Mouse (Mus musculus): ENCODE results near the gene Cep97. TPM values are rescaled to one million over a fixed set of nuclear protein-coding genes. Genes with fewer than 3 reads are reported as not detected.

Gene Cep97
- polyA plus RNA-seq, 1 experiment from 2014 or later, result 17.4 TPM

DNA sequence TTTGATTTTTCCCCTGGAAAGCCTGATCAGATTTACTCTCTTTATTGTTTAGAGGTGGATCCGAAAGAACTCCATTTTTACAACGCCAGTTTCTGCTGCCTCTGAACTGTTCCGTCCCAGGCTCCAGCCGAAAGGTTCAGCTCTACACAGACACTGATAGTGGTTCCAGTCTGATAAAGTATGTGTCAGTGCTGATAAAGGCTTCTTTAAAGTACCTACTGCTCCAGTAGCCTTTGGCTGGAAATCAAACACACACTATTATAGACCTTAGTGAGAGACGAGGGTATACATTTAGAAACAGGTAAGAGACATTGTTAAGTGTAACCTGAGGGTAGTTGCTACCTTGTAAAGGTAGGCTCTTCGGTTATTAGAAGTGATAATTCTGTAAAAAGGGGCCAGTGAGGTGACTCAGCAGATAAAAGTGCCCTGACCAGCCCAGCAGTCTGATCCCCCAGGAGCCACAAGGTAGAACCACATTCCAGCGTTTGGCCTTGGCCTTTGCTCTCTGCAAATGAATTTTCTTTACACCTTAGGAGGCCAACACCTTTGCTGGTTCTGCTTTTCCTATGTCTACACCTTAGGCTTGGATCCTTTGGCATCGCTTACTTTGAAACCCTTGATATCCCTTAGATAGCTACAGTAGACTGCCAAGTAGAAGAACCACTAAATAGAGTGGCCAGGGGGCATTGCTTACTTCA is 41.1 kb downstream of the Cep97 start:
- 84% methylated on average over 8 of the region's 8 CpGs for WGBS
- peak overlapping the region; percentile 76; the same call in 1 of the 2 replicates for H3K4me3 ChIP-seq
- peaks cover 7% of the 10 kb centered on the region; the same call in 1 of the 2 replicates for H3K27me3 ChIP-seq (ENCODE audit: poor library complexity, severe bottlenecking)
- H3K4me1 ChIP-seq, result peaks cover 21% of the 10 kb centered on the region
- H3K36me3 ChIP-seq (replicated peaks), result peaks cover 21% of the 10 kb centered on the region
- no peak for DNase-seq (ENCODE audit: extremely low spot score, low spot score)
- H3K9me3 ChIP-seq, result no peaks in the 10 kb centered on the region
- no peak overlapping the region for H3K27ac ChIP-seq

DNA sequence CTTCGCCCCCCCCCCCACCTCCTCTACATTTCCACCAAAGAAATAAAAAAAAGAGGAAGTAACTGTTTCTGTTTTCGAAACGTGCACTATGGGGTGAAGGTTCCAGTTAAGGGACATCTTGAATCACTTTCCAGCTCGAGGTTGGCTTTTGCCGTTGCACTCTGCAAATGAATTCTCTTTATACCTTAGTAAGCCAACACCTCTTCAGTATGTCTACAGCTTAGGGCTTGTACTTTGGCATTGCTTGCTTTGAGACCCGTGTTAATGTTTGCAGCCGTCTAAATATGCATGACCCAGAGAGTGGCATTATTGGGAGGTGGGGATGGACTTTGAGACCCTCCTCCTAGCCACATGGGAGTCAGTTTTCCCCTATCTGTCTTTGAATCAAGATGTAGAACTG is 42.2 kb downstream of the Cep97 start:
- peaks cover 21% of the 10 kb centered on the region for H3K4me1 ChIP-seq
- 76% methylated on average over 7 of the region's 7 CpGs for WGBS
- H3K36me3 ChIP-seq (replicated peaks), result peaks cover 30% of the 10 kb centered on the region
- peaks cover 7% of the 10 kb centered on the region; the same call in 1 of the 2 replicates for H3K27me3 ChIP-seq (ENCODE audit: poor library complexity, severe bottlenecking)
- H3K9me3 ChIP-seq, result no peaks in the 10 kb centered on the region
- DNase-seq (ENCODE audit: extremely low spot score, low spot score), result no peak
- H3K4me3 ChIP-seq, result no peak overlapping the region
- no peak overlapping the region for H3K27ac ChIP-seq

DNA sequence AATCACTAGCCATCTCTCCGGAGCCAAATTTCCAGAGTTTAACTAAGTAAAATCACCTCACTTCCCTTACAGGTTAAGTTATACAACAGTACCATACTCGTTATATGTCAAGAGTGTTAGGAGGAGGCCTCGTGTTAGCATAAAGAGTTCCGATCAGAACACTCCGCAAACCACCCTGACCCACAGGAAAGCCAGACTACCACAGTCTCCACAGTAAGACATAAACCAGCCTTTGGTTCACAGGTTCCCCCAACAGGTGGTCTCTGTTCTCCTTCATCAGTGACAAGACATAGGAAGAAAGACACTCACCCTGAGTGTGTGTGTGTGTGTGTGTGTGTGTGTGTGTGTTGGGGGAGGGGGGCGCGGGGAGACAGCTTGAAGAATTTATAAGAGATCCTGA is 43.3 kb downstream of the Cep97 start:
- no peak overlapping the region for H3K4me3 ChIP-seq

DNA sequence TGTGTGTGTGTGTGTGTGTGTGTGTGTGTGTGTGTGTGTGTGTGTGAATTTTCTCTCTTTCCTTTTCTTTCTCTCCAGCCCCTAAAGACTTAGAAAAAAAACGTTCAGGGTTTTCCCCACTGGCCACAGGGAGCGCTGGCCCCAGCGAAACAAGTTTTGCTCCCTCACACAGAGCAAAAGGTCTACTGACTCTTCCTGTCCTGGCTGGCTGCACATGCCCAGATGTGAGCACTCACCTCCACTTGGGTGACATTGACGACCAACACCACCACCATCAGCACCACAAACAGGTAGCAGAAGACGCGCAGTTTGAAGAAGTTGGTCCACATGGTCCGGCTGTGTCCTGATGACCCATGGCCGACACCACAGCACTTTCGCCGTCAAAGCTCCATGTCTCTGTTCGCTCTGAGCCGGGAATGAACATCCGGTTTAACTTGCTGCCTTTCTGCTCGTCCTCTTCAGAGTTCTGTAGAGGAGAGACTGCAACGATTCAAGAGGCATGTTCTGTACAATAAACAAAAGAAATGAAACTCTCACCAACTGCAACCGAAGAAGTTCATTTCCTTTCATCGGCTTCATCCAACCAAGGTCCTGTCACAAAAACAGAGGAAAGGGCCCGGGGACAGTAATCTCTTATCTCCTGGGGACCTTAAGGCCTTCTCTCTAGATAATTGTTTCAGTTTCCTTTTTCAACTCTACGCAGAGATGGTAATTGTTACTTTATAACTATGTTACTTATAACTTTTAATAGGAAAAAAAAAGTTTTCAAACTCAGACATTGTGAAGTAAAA is 44.1 kb downstream of the Cep97 start:
- WGBS, result 92% methylated on average over 19 of the region's 19 CpGs
- no peak overlapping the region for H3K4me3 ChIP-seq
- H3K9me3 ChIP-seq, result no peaks in the 10 kb centered on the region
- H3K27me3 ChIP-seq (ENCODE audit: poor library complexity, severe bottlenecking), result peaks cover 7% of the 10 kb centered on the region; the same call in 1 of the 2 replicates
- peaks cover 35% of the 10 kb centered on the region for H3K36me3 ChIP-seq (replicated peaks)
- no peak for DNase-seq (ENCODE audit: extremely low spot score, low spot score)
- peaks cover 14% of the 10 kb centered on the region for H3K4me1 ChIP-seq
- no peak overlapping the region for H3K27ac ChIP-seq

More for the DNA sequence above, 43.3 kb downstream of the Cep97 start:
- H3K9me3 ChIP-seq, result no peaks in the 10 kb centered on the region
- peaks cover 21% of the 10 kb centered on the region for H3K4me1 ChIP-seq
- no peak overlapping the region for H3K27ac ChIP-seq
- DNase-seq (ENCODE audit: extremely low spot score, low spot score), result no peak
- H3K27me3 ChIP-seq (ENCODE audit: poor library complexity, severe bottlenecking), result peaks cover 7% of the 10 kb centered on the region; the same call in 1 of the 2 replicates
- WGBS, result 96% methylated on average over 7 of the region's 7 CpGs
- H3K36me3 ChIP-seq (replicated peaks), result peaks cover 35% of the 10 kb centered on the region

DNA sequence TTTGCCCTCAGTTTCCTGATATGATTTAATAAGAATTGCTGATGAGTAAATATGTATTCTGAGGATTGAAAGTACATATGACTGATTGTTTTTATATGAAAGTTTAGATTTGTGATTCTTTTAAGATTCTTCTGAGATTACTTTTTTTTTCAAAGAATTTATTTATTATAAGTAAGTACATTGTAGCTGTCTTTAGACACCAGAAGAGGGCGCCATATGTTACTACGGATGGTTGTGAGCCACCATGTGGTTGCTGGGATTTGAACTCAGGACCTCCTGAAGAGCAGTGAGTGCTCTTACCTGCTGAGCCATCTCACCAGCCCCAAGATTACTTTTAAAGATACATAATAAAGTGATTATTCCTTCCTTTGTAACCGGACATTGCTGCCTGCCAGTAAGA is 45.2 kb downstream of the Cep97 start:
- Histone ChIP-seq H3K9me3 (no peaks in the 10 kb centered on the region), H3K36me3 (replicated peaks) (peaks cover 35% of the 10 kb centered on the region), H3K4me3 (no peak overlapping the region), H3K27ac (no peak overlapping the region), H3K4me1 (peaks cover 9% of the 10 kb centered on the region), H3K27me3 (ENCODE audit: poor library complexity, severe bottlenecking) (peaks cover 7% of the 10 kb centered on the region; the same call in 1 of the 2 replicates)
- DNase-seq (ENCODE audit: extremely low spot score, low spot score), result no peak
- WGBS, result 90% methylated on average over 3 of the region's 3 CpGs

DNA sequence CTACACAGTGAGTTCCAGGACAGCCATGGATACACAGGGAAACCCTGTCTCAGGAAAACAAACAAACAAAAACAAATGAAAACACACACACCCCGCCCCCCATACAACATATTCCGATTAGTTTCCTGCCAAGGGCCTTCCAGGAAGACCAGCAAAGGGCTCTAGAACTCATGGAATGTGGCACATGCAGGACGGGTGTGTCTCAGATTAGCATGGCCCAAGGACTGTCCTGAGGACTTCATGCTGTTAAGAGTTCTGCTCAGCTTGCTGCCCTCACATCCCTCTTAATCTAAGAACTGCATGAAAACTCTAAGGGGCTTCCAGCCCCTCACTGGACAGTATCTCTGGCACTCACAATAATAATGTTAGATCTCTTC is 46.1 kb downstream of the Cep97 start:
- peaks cover 3% of the 10 kb centered on the region for H3K4me1 ChIP-seq

DNA sequence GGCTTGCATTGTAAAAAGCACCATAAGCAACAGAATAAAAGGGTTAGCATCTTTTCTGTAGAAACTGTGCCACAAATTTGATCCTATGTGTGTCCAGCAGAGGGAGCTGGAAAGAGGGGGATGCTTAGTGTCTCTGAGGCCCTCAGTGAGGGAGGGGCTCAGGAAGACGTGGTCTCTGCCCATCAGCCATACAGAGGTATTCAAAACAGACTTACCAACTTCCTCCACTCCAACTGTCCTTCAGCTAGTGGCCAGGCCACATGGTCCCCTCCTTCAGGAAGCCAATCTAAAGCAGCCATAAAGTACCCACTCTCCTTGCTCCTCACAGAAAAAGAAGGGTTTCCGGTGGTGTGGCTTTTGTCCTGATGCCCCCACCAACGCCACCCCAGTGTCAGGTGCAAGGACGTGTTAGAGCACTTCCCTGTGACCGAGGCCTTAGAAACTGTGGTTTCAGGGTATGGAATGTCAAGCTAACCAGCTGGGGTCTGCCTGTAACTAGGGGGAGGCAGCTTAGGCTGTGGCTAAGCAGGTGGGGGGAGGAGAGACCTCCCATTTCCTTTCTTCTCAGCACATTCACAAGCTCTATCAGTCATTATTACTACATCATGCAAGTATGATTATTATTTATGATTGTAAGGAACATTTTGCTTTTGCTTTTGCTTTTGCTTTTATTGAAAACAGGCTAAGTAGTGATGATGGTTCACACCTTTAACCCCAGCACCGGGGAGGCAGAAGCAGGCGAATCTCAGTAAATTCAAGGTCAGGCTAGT is 46.7 kb downstream of the Cep97 start:
- Histone ChIP-seq H3K27me3 (ENCODE audit: poor library complexity, severe bottlenecking) (no peaks in the 10 kb centered on the region), H3K4me3 (no peak overlapping the region), H3K36me3 (replicated peaks) (peaks cover 35% of the 10 kb centered on the region), H3K27ac (no peak overlapping the region), H3K9me3 (no peaks in the 10 kb centered on the region), H3K4me1 (0 out of 2 replicates have a peak, but pooled peaks cover 3% of the 10 kb centered on the region)
- WGBS, result 67% methylated on average over 7 of the region's 7 CpGs
- no peak for DNase-seq (ENCODE audit: extremely low spot score, low spot score)

More for the DNA sequence above, 46.1 kb downstream of the Cep97 start:
- DNase-seq (ENCODE audit: extremely low spot score, low spot score), result no peak
- peaks cover 35% of the 10 kb centered on the region for H3K36me3 ChIP-seq (replicated peaks)
- no peaks in the 10 kb centered on the region for H3K9me3 ChIP-seq
- H3K4me3 ChIP-seq, result no peak overlapping the region
- no peaks in the 10 kb centered on the region for H3K27me3 ChIP-seq (ENCODE audit: poor library complexity, severe bottlenecking)
- WGBS, result 89% methylated on average over 3 of the region's 3 CpGs
- H3K27ac ChIP-seq, result no peak overlapping the region

DNA sequence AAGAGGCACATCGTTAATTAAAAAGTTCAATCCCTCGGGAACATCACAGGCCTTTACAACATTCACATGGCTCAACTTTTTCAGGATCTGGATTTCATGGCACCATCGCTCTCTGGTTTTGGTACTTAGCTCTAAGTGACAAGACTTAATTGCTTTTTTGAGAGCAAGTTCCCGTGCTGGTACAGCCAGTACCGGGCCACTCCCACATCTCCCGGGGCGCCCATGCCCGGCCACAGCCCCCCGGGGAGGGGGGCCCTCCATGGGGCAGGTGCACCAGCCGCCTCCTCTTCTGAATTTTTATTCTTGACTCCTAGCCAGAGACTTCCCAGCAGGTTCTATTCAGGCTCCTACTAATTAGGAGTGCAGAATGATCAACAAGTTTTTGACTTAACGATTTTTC is 50.4 kb downstream of the Cep97 start:
- no peak overlapping the region for H3K4me3 ChIP-seq
- H3K36me3 ChIP-seq (replicated peaks), result peaks cover 20% of the 10 kb centered on the region
- H3K27me3 ChIP-seq (ENCODE audit: poor library complexity, severe bottlenecking), result no peaks in the 10 kb centered on the region
- 79% methylated on average over 11 of the region's 11 CpGs for WGBS
- H3K27ac ChIP-seq, result no peak overlapping the region
- H3K9me3 ChIP-seq, result no peaks in the 10 kb centered on the region
- DNase-seq (ENCODE audit: extremely low spot score, low spot score), result no peak
- H3K4me1 ChIP-seq, result 0 out of 2 replicates have a peak, but pooled peaks cover 3% of the 10 kb centered on the region

DNA sequence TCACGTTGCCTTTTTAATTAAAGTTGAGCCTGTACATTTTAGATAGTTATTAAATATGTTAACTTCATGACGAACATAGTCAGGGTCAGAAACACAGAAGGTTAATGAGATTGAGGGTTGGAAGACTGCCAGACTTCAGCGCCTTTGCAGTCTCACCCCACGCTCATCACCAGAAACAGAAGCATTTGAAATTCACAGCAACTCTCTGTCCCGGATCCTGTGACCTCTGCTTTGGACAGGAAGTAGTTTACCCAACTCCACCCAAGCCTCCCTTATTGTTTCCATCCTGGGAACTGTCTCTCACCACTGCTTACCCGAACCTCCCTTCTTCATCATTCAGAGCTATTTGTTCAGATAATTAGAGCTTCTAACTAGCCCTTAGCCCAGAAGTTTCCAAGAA is 58.6 kb downstream of the Cep97 start:
- WGBS, result 87% methylated on average over 6 of the region's 6 CpGs
- Histone ChIP-seq H3K9me3 (no peaks in the 10 kb centered on the region), H3K27me3 (ENCODE audit: poor library complexity, severe bottlenecking) (no peaks in the 10 kb centered on the region), H3K36me3 (replicated peaks) (no peaks in the 10 kb centered on the region), H3K4me1 (no peaks in the 10 kb centered on the region), H3K4me3 (no peak overlapping the region), H3K27ac (no peak overlapping the region)
- DNase-seq (ENCODE audit: extremely low spot score, low spot score), result peak; percentile 8

DNA sequence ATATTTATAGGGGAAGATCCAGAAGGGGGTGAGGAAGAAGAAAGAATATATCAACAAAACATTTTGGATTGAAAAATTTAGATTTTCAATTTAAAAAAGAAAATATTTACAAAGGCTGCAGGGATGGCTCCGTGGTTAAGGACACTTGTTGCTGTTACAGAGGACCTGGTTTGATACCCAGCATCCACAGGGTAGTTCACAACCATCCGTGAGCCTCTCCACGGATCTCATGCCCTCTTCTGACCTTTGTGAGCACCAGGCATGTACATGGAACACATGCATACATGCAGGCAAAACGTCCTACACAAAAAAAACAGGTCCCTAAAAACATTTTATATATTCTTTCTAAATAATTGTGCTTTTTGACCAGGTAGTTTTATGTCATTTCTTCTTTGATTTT is 70.8 kb downstream of the Cep97 start:
- Histone ChIP-seq H3K27me3 (ENCODE audit: poor library complexity, severe bottlenecking) (no peaks in the 10 kb centered on the region), H3K36me3 (replicated peaks) (peaks cover 17% of the 10 kb centered on the region), H3K27ac (no peak overlapping the region), H3K9me3 (no peaks in the 10 kb centered on the region), H3K4me3 (no peak overlapping the region), H3K4me1 (no peaks in the 10 kb centered on the region)
- DNase-seq (ENCODE audit: extremely low spot score, low spot score), result no peak
- 67% methylated on average over 4 of the region's 4 CpGs for WGBS

DNA sequence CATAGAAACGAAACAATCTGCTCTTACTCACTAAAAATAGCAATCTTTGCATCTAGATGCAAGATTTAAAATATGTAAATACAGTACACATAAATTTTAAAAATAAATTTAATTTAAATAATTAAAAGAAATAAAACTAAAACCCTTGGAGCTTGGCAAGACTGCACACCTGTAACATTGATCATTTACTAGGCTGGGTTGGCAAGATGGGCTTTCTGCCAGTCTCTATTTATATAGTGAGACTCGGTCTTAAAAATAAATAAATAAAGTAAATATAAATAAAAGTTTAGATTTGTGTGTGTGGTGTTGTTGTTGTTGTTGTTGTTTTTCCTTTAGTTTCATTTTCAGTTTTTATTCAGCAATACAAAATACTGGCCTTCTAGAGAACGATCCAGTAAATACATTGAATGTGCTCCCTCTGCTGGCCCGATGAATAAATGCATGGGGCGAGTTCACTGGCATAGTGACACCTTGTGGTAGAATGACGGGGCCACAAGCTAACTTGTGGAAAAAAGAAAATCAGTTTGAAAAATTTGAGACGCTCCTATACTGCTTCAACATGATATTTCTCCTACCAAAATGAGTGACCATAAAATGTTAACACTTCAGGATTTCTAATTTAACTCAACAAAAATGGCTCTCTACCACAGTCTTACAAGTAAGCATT is 71.4 kb downstream of the Cep97 start:
- Histone ChIP-seq H3K36me3 (replicated peaks) (peaks cover 20% of the 10 kb centered on the region), H3K27me3 (ENCODE audit: poor library complexity, severe bottlenecking) (no peaks in the 10 kb centered on the region), H3K4me3 (no peak overlapping the region), H3K4me1 (no peaks in the 10 kb centered on the region), H3K9me3 (no peaks in the 10 kb centered on the region), H3K27ac (no peak overlapping the region)
- 34% methylated on average over 7 of the region's 7 CpGs for WGBS
- DNase-seq (ENCODE audit: extremely low spot score, low spot score), result peak; percentile 63

DNA sequence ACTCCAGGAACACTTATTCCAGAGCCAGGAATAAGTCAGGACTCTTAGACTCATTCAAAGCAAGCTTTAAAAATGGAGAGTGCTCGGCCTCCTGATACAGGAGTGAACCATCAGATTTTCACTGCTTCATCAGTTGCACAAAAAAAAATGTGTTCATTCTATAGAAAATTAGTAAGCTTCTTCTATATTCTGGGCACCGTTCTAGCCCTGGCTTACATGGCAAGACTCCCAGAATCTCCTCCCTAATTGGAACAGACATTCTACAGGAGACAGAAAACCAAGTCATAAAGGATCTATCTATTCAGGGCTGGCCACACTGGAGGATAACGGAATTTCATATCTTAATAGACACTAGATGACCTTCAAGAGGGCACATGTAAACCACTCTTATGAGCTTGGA is 73.6 kb downstream of the Cep97 start:
- 94% methylated on average over 3 of the region's 3 CpGs for WGBS
- no peaks in the 10 kb centered on the region for H3K4me1 ChIP-seq
- no peak overlapping the region for H3K27ac ChIP-seq
- no peaks in the 10 kb centered on the region for H3K27me3 ChIP-seq (ENCODE audit: poor library complexity, severe bottlenecking)
- H3K36me3 ChIP-seq (replicated peaks), result peaks cover 26% of the 10 kb centered on the region
- no peak for DNase-seq (ENCODE audit: extremely low spot score, low spot score)
- no peaks in the 10 kb centered on the region; the same call in 1 of the 2 replicates for H3K9me3 ChIP-seq
- no peak overlapping the region for H3K4me3 ChIP-seq
